Mouse (Mus musculus): ENCODE measurements around the gene Creb3l1. TPM values are rescaled to one million over a fixed set of nuclear protein-coding genes. Genes with fewer than 3 reads are reported as not detected.
A peak's percentile ranks its signal among the peaks of the same experiment; 100 is the strongest.

The Creb3l1 gene
- polyA plus RNA-seq, 2 experiments, result 0.66 to 0.84 TPM

GRCm38 (mm10) chr2:91958701-91959457 is 65.4 kb downstream of the Creb3l1 start:
- no peaks in the 10 kb centered on the region for H3K9me3 ChIP-seq (ENCODE audit: control insufficient read depth, low read length)
- H3K27me3 ChIP-seq (ENCODE audit: control insufficient read depth, insufficient read depth, low read length), result no peaks in the 10 kb centered on the region
- H3K4me2 ChIP-seq (ENCODE audit: low read depth), result no peak overlapping the region
- H3K27ac ChIP-seq, result no peak overlapping the region
- no peak overlapping the region for H3K4me3 ChIP-seq (ENCODE audit: insufficient read depth in 1 of 2, low read depth in 2 of 2, low read length in 2 of 2)
- WGBS (ENCODE audit: insufficient replicate concordance), result 37% methylated on average over 10 of the region's 10 CpGs
- DNase-seq (ENCODE audit: low read depth in 3 of 3, low spot score in 3 of 3), result no peak
- peak; percentile 90 for TF ChIP-seq CTCF (IDR thresholded peaks at IDR 0.05; ENCODE audit: low read depth)
- no peak for TF ChIP-seq EP300 (IDR thresholded peaks at IDR 0.05; ENCODE audit: low read depth)
- no peak for ATAC-seq (ENCODE audit: insufficient read depth)
- H3K9ac ChIP-seq (replicated peaks), result peak overlapping the region; percentile 10; the same call in 1 of the 2 replicates
- H3K4me1 ChIP-seq (replicated peaks; ENCODE audit: control insufficient read depth in 2 of 2, insufficient read depth in 2 of 2, low read length in 1 of 2), result peaks cover 45 to 75% of the 10 kb centered on the region in 2 experiments
- peaks cover 3% of the 10 kb centered on the region; the same call in 1 of the 2 replicates for H3K36me3 ChIP-seq (replicated peaks; ENCODE audit: control insufficient read depth, insufficient read depth, low read depth)

- no peak overlapping the region for H3K4me3 ChIP-seq (ENCODE audit: insufficient read depth in 1 of 2, low read depth in 2 of 2, low read length in 2 of 2)
- ATAC-seq (ENCODE audit: insufficient read depth), result no peak
- H3K27ac ChIP-seq, result no peak overlapping the region
- peaks cover 3% of the 10 kb centered on the region; the same call in 1 of the 2 replicates for H3K36me3 ChIP-seq (replicated peaks; ENCODE audit: control insufficient read depth, insufficient read depth, low read depth)
- no peak overlapping the region for H3K4me2 ChIP-seq (ENCODE audit: low read depth)
- TF ChIP-seq CTCF (IDR thresholded peaks at IDR 0.05; ENCODE audit: low read depth) (no peak), EP300 (IDR thresholded peaks at IDR 0.05; ENCODE audit: low read depth) (no peak)
- no peaks in the 10 kb centered on the region for H3K9me3 ChIP-seq (ENCODE audit: control insufficient read depth, low read length)
- DNase-seq (ENCODE audit: low read depth in 3 of 3, low spot score in 3 of 3), result no peak
- peaks cover 48 to 79% of the 10 kb centered on the region in 2 experiments for H3K4me1 ChIP-seq (replicated peaks; ENCODE audit: control insufficient read depth in 2 of 2, insufficient read depth in 2 of 2, low read length in 1 of 2)
- 78% methylated on average over 8 of the region's 8 CpGs for WGBS (ENCODE audit: insufficient replicate concordance)
- H3K27me3 ChIP-seq (ENCODE audit: control insufficient read depth, insufficient read depth, low read length), result no peaks in the 10 kb centered on the region
- no peak overlapping the region for H3K9ac ChIP-seq (replicated peaks)
Measured at GRCm38 (mm10) chr2:91958049-91958448, 66.3 kb downstream of the Creb3l1 start.

GRCm38 (mm10) chr2:91957096-91957495 is 67.2 kb downstream of the Creb3l1 start:
- H3K9ac ChIP-seq (replicated peaks), result peak overlapping the region; percentile 23
- TF ChIP-seq EP300 (IDR thresholded peaks at IDR 0.05; ENCODE audit: low read depth), result no peak
- no peak for TF ChIP-seq CTCF (IDR thresholded peaks at IDR 0.05; ENCODE audit: low read depth)
- H3K27me3 ChIP-seq (ENCODE audit: control insufficient read depth, insufficient read depth, low read length), result no peaks in the 10 kb centered on the region
- peak overlapping the region; percentile 17 for H3K27ac ChIP-seq
- no peak overlapping the region for H3K4me3 ChIP-seq (ENCODE audit: insufficient read depth in 1 of 2, low read depth in 2 of 2, low read length in 2 of 2)
- 13% methylated on average over 4 of the region's 4 CpGs for WGBS (ENCODE audit: insufficient replicate concordance)
- H3K4me1 ChIP-seq (replicated peaks; ENCODE audit: control insufficient read depth in 2 of 2, insufficient read depth in 2 of 2, low read length in 1 of 2), result peaks cover 43 to 73% of the 10 kb centered on the region in 2 experiments
- peak overlapping the region; percentile 22 for H3K4me2 ChIP-seq (ENCODE audit: low read depth)
- DNase-seq (ENCODE audit: low read depth in 3 of 3, low spot score in 3 of 3), result no peak
- no peaks in the 10 kb centered on the region for H3K9me3 ChIP-seq (ENCODE audit: control insufficient read depth, low read length)
- peak; percentile 62 for ATAC-seq (ENCODE audit: insufficient read depth)
- peaks cover 3% of the 10 kb centered on the region; the same call in 1 of the 2 replicates for H3K36me3 ChIP-seq (replicated peaks; ENCODE audit: control insufficient read depth, insufficient read depth, low read depth)

- 66% methylated on average over 6 of the region's 6 CpGs for WGBS (ENCODE audit: insufficient replicate concordance)
- no peak overlapping the region for H3K4me3 ChIP-seq (ENCODE audit: insufficient read depth in 1 of 2, low read depth in 2 of 2, low read length in 2 of 2)
- H3K9me3 ChIP-seq (ENCODE audit: control insufficient read depth, low read length), result no peaks in the 10 kb centered on the region
- H3K4me1 ChIP-seq (replicated peaks; ENCODE audit: control insufficient read depth in 2 of 2, insufficient read depth in 2 of 2, low read length in 1 of 2), result peaks cover 35 to 67% of the 10 kb centered on the region in 2 experiments
- H3K36me3 ChIP-seq (replicated peaks; ENCODE audit: control insufficient read depth, insufficient read depth, low read depth), result peaks cover 3% of the 10 kb centered on the region; the same call in 1 of the 2 replicates
- H3K9ac ChIP-seq (replicated peaks), result no peak overlapping the region; the same call in 1 of the 2 replicates
- no peak overlapping the region; the same call in 1 of the 2 replicates for H3K27ac ChIP-seq
- H3K4me2 ChIP-seq (ENCODE audit: low read depth), result no peak overlapping the region
- ATAC-seq (ENCODE audit: insufficient read depth) (no peak), DNase-seq (ENCODE audit: low read depth in 3 of 3, low spot score in 3 of 3) (no peak)
- no peaks in the 10 kb centered on the region for H3K27me3 ChIP-seq (ENCODE audit: control insufficient read depth, insufficient read depth, low read length)
- TF ChIP-seq EP300 (IDR thresholded peaks at IDR 0.05; ENCODE audit: low read depth) (no peak), CTCF (IDR thresholded peaks at IDR 0.05; ENCODE audit: low read depth) (no peak)
Measured at GRCm38 (mm10) chr2:91955875-91956274, 68.4 kb downstream of the Creb3l1 start.

- H3K4me1 ChIP-seq (replicated peaks; ENCODE audit: control insufficient read depth in 2 of 2, insufficient read depth in 2 of 2, low read length in 1 of 2), result peaks cover 43 to 70% of the 10 kb centered on the region in 2 experiments
- 77% methylated on average over 4 of the region's 4 CpGs for WGBS (ENCODE audit: insufficient replicate concordance)
- no peak overlapping the region for H3K4me2 ChIP-seq (ENCODE audit: low read depth)
- no peak overlapping the region for H3K4me3 ChIP-seq (ENCODE audit: insufficient read depth in 1 of 2, low read depth in 2 of 2, low read length in 2 of 2)
- TF ChIP-seq EP300 (IDR thresholded peaks at IDR 0.05; ENCODE audit: low read depth), result no peak
- no peak for TF ChIP-seq CTCF (IDR thresholded peaks at IDR 0.05; ENCODE audit: low read depth)
- ATAC-seq (ENCODE audit: insufficient read depth), result no peak
- no peaks in the 10 kb centered on the region for H3K27me3 ChIP-seq (ENCODE audit: control insufficient read depth, insufficient read depth, low read length)
- no peak for DNase-seq (ENCODE audit: low read depth in 3 of 3, low spot score in 3 of 3)
- no peaks in the 10 kb centered on the region for H3K9me3 ChIP-seq (ENCODE audit: control insufficient read depth, low read length)
- no peak overlapping the region for H3K9ac ChIP-seq (replicated peaks)
- no peaks in the 10 kb centered on the region for H3K36me3 ChIP-seq (replicated peaks; ENCODE audit: control insufficient read depth, insufficient read depth, low read depth)
- no peak overlapping the region; the same call in 1 of the 2 replicates for H3K27ac ChIP-seq
Measured at GRCm38 (mm10) chr2:91955121-91955591, 69.1 kb downstream of the Creb3l1 start.

Data from liver, embryonic 14.5 days (tissue).